Mouse (Mus musculus) embryonic facial prominence, embryonic 13.5 days (tissue): Measurements from ENCODE around the gene Irf8. TPM values are rescaled to one million over a fixed set of nuclear protein-coding genes. Genes with fewer than 3 reads are reported as not detected.
A peak's percentile ranks its signal among the peaks of the same experiment; 100 is the strongest.
"Not testable (repeated sequence)": the region's sequence is repeated elsewhere in the genome, so short reads cannot be mapped to it uniquely, and the experiment has no call there.

Experiments used
- ATAC-seq: fragments of 200-750 bp; cut with Nextera tagmentation; 2 replicates; pipeline ENCODE4 v1.8.0; 2017; ENCODE audit warnings: low read depth; ENCODE audit not compliant: insufficient number of reproducible peaks, insufficient read depth, low FRiP score, low TSS enrichment
- H3K27ac ChIP-seq: fragments of 300-500 bp; sonication (generic); 2 replicates; pipeline ENCODE4 v1.5.1; 2015; ENCODE audit warnings: moderate library complexity, mild to moderate bottlenecking, inconsistent platforms
- H3K27me3 ChIP-seq: fragments of 300-500 bp; sonication (generic); 2 replicates; pipeline ENCODE4 v1.6.1; 2015; ENCODE audit warnings: mild to moderate bottlenecking, inconsistent platforms
- H3K36me3 ChIP-seq: fragments of 300-500 bp; sonication (generic); 2 replicates; pipeline ENCODE4 v1.6.1; 2015; ENCODE audit warnings: mild to moderate bottlenecking, inconsistent platforms
- H3K4me1 ChIP-seq: fragments of 300-500 bp; sonication (generic); 2 replicates; pipeline ENCODE4 v1.6.1; 2015; ENCODE audit warnings: inconsistent platforms
- H3K4me2 ChIP-seq: fragments of 300-500 bp; sonication (generic); 2 replicates; pipeline ENCODE4 v1.6.1; 2015; ENCODE audit warnings: moderate library complexity, mild to moderate bottlenecking, inconsistent platforms
- H3K4me3 ChIP-seq: fragments of 300-500 bp; sonication (generic); 2 replicates; pipeline ENCODE4 v1.5.1; 2015; ENCODE audit warnings: mild to moderate bottlenecking, inconsistent platforms
- H3K9ac ChIP-seq: fragments of 300-500 bp; sonication (generic); 2 replicates; pipeline ENCODE4 v1.6.1; 2015; ENCODE audit warnings: mild to moderate bottlenecking, inconsistent platforms
- H3K9me3 ChIP-seq: fragments of 300-500 bp; sonication (generic); 2 replicates; pipeline ENCODE4 v1.6.1; 2016; ENCODE audit warnings: inconsistent platforms
- WGBS: fragments of 180-500 bp; shearing (Covaris S2); methylation state at CpG from one replicate; pipeline ENCODE4 v1.1.7; 2015; ENCODE audit warnings: mixed read lengths; 5-methylcytosine and 5-hydroxymethylcytosine counted together
- polyA plus RNA-seq: library from polyadenylated mRNA; unstranded; fragments of >200 nt; fragmentation: Nextera tagmentation; extraction: Ambion mirVana; gene quantifications from 2 replicates; pipeline ENCODE4 v1.2.1, GENCODE M21; 2015

The Irf8 gene
- polyA plus RNA-seq, 1 experiment from 2014 or later = 3.9 TPM

DNA sequence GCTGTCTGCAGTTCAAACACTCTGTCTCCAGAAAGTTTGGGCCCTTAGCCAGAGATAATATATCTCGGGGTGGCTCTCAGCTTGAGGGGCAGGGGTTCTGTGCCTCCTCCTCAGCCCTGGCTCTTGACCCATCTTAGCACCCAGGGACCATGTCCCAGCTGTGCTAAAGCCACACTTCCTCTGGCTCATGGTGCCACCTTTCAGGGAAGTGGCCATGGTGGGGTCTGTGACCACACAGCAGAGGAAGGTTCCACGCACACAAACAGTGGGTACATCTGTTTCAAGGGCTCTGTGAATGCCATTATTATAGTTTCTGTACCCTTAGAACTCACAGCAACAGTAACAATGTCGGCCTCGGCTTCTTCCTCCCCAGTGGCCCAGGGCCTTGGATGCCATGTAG lies 47.6 kb downstream of the Irf8 start:
- no peaks in the 10 kb centered on the region for H3K36me3 ChIP-seq
- 75% methylated on average over 4 of the region's 4 CpGs for WGBS
- no peaks in the 10 kb centered on the region for H3K4me1 ChIP-seq
- H3K27me3 ChIP-seq = no peaks in the 10 kb centered on the region
- ATAC-seq = no peak
- H3K27ac ChIP-seq = no peak overlapping the region
- no peaks in the 10 kb centered on the region for H3K9me3 ChIP-seq
- H3K4me3 ChIP-seq = no peak overlapping the region
- H3K4me2 ChIP-seq = no peak overlapping the region
- H3K9ac ChIP-seq = no peak overlapping the region

DNA sequence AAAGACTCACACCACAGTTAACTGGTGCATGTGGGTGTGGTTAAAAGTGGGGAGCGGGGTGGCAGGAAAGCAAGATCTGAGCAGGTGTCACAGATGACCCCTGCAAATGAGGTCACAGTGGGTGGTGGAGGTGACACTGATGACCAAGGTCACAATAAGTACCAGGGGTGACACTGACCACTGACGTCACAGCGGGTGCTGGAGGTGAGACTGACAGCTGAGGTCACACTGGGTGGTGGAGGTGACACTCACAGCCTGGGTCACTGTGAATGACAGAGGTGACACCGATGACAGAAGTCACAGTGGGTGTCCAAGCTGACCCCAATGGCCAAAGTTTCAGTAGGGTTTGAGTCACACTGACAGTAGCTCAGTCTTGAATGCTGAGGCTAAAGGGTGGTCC lies 50.6 kb downstream of the Irf8 start:
- no peaks in the 10 kb centered on the region for H3K36me3 ChIP-seq
- ATAC-seq = no peak
- H3K27ac ChIP-seq = no peak overlapping the region
- no peak overlapping the region for H3K4me2 ChIP-seq
- H3K9ac ChIP-seq = no peak overlapping the region
- 89% methylated on average over 4 of the region's 4 CpGs for WGBS
- no peaks in the 10 kb centered on the region for H3K9me3 ChIP-seq
- H3K27me3 ChIP-seq = no peaks in the 10 kb centered on the region
- no peaks in the 10 kb centered on the region for H3K4me1 ChIP-seq
- no peak overlapping the region for H3K4me3 ChIP-seq

DNA sequence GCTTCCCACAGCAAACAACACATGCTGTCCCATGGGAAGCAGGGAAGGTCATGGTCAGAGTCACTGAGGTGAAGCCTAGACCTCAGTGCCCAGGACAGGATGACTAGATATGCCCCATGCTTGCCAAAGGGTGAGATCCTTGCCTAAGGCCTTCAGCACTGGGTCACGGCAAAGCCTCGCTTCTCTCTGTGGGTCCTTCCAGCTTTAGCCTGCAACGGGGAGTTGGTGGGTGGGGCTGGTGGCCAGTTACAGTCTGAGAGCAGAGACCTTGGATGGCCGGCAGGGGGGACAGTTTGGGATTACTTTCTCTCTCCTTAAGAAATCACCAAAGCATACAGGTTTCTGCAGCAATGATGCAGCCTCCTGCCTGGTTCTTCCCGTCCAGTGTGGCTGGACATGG lies 51.5 kb downstream of the Irf8 start:
- WGBS = 31% methylated on average over 5 of the region's 5 CpGs

DNA sequence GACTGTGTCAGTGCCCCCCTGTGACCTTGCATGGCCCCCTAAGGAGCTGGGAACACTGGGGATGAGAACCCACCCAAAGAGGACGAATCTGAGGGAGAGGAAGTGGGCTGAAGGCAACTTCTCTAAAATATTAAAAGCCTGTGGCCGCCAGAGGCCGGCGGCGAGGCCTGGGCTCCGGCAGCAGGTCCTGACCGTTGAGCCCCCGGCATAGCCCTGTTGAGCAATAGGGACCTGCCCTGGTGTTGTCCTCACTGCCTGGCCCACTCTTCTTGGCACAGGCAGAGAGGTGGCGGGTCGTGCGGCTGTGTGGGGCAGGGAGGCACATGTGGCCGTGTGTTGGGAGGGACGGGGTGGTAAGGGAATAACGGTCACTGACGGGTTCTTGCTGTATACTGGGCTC lies 56.6 kb downstream of the Irf8 start:
- Histone ChIP-seq H3K4me2 (no peak overlapping the region), H3K9ac (no peak overlapping the region), H3K9me3 (no peaks in the 10 kb centered on the region), H3K4me3 (no peak overlapping the region), H3K27ac (no peak overlapping the region), H3K36me3 (no peaks in the 10 kb centered on the region), H3K4me1 (no peaks in the 10 kb centered on the region), H3K27me3 (no peaks in the 10 kb centered on the region)
- ATAC-seq = no peak
- 83% methylated on average over 15 of the region's 15 CpGs for WGBS

More for the DNA sequence above, 51.5 kb downstream of the Irf8 start:
- no peaks in the 10 kb centered on the region for H3K36me3 ChIP-seq
- no peak overlapping the region for H3K4me3 ChIP-seq
- H3K27ac ChIP-seq = no peak overlapping the region
- H3K27me3 ChIP-seq = no peaks in the 10 kb centered on the region
- no peaks in the 10 kb centered on the region for H3K4me1 ChIP-seq
- H3K4me2 ChIP-seq = no peak overlapping the region
- no peak for ATAC-seq
- no peak overlapping the region for H3K9ac ChIP-seq
- no peaks in the 10 kb centered on the region for H3K9me3 ChIP-seq

DNA sequence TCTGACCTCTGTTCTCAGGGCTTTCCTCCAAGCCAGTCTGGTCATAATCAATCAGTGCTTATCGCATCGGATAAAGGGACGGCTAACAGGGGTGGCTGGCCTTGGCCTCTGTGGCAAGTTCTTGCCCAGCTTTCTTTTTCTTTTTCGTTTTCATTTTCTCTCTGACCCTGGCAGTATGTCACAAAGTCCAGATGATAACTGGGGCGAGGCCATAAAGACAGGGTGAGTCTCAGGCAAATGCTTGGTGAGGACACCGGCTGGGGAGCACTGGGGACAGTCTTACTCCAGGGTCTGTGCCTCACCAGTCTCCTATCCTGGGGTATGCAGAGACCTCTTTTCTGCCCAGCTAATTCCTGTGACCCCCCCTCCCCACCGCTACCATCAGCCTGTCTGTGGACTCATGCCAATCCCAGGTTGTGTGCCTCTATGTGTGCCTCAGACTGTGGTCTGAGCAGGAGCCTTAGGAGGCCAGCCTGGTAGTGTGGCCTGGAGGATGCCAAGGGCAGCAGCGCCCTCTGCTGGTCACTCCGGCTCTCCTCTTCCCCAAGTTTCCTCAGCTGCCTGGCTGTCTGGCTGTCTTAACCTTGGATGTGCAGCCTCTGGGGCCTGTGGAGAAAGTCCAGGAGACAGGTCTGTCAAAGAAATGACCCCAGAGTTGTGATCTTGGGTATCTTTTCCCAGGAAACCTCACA lies 59.9 kb downstream of the Irf8 start:
- Histone ChIP-seq H3K4me2 (no peak overlapping the region), H3K4me1 (no peaks in the 10 kb centered on the region; the same call in 1 of the 2 replicates), H3K27ac (no peak overlapping the region), H3K9ac (no peak overlapping the region), H3K4me3 (no peak overlapping the region), H3K36me3 (no peaks in the 10 kb centered on the region), H3K27me3 (peaks cover 15% of the 10 kb centered on the region), H3K9me3 (no peaks in the 10 kb centered on the region)
- ATAC-seq = no peak
- WGBS = 49% methylated on average over 9 of the region's 9 CpGs

DNA sequence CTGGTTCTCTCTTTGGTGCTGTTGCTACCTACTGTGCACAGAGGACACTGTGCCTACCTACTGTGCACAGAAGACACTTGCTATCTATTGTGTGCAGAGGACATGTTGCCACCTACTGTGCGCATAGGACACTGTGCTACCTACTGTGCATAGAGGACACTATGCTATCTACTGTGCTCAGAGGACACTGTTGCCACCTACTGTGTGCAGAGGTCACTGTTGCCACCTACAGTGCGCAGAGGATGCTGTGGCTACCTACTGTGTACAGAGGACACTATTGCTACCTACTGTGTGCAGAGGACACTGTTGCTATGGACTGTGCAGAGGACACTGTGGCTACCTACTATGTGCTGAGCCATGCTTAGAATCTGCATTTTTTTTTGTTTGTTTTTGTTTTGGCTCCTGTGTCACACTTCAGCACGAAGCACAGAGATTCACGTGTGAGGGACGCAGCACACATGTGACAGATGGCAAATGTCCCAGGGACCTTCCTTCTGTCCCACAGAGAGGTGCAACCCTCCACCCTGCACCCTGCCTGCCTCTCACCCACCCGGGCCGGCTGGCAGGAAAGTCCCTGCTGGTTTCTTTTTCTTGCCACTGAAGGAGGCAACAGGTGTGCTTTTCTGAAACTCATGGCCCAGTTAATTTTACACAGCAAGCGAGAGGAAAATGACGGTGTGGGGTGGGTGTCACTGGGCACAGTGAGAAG lies 61.0 kb downstream of the Irf8 start:
- Histone ChIP-seq H3K4me1 (no peaks in the 10 kb centered on the region; the same call in 1 of the 2 replicates), H3K27ac (no peak overlapping the region), H3K36me3 (no peaks in the 10 kb centered on the region), H3K4me3 (no peak overlapping the region), H3K9me3 (no peaks in the 10 kb centered on the region), H3K27me3 (peaks cover 26% of the 10 kb centered on the region), H3K4me2 (no peak overlapping the region), H3K9ac (no peak overlapping the region)
- ATAC-seq = no peak
- WGBS = 84% methylated on average over 9 of the region's 9 CpGs

DNA sequence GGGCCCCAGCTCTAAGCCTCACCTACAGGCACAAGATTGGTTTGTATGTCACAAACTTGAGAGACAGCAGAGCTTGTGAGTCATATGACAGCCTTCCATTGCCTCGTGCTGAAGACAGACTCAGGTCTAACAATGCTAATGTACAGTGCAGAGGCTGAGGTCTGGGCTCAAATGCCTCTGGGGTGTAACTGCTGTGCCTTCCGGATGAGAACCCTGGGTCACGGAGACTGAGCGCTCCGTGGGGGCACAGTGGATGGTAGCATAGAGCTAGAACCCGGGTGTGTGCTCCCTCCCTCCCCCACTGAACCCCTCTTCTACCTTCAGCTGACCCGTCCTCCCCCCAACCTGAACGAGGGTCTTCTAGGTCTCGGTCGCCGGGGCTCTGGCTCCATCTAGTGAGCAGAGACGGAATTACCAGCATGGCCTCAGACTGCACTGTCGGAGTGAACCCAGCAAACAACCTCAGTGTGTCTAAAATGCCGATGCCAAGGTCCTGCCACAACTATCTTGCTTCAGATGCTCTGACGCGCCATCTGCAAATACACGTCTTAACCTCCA lies 64.2 kb downstream of the Irf8 start:
- Histone ChIP-seq H3K27ac (no peak overlapping the region), H3K4me2 (peak overlapping the region; percentile 48), H3K9me3 (no peaks in the 10 kb centered on the region), H3K36me3 (no peaks in the 10 kb centered on the region), H3K9ac (peak overlapping the region; percentile 44; the same call in 1 of the 2 replicates), H3K4me3 (no peak overlapping the region), H3K4me1 (no peaks in the 10 kb centered on the region; the same call in 1 of the 2 replicates), H3K27me3 (peaks cover 33% of the 10 kb centered on the region)
- WGBS = 5% methylated on average over 17 of the region's 17 CpGs
- no peak for ATAC-seq

DNA sequence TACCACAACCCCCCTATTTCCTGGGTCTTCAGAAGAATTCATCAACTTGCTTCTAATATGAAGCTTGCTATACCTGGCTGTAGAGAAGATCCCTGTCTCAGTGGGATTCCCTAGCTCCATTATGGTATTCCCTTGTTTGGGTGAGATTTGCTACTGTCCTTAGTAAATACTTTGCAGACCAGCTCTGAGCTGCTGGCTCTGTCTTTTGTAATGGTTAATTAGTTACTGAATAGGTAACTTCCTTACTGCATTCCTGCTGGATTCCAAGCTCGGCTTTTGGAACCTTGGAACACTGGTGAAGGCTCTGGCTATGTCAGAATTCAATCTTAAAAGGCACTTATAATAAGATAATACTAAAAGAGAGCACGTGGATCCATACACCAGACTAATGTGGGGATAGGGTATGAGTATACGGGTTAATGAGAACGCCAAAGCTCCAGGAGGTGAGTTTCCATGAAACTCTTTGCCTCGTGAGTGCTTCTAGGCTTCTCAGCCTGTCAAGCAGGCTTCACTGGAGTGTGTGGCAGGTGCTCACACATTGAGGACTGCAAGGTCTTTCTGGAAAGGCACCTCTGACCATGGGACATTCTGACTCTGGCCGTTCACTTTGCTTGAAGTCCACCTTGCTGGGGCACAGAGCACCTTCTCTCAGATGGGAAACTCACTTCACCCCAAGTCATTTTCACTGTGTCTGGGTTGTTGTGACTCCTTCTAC lies 67.7 kb downstream of the Irf8 start:
- H3K4me3 ChIP-seq, H3K27ac ChIP-seq, H3K9ac ChIP-seq, H3K36me3 ChIP-seq, H3K9me3 ChIP-seq, H3K4me2 ChIP-seq, H3K4me1 ChIP-seq, ATAC-seq: not testable (repeated sequence)
- H3K27me3 ChIP-seq = peaks cover 45% of the 10 kb centered on the region
- WGBS = 51% methylated on average over 6 of the region's 6 CpGs

DNA sequence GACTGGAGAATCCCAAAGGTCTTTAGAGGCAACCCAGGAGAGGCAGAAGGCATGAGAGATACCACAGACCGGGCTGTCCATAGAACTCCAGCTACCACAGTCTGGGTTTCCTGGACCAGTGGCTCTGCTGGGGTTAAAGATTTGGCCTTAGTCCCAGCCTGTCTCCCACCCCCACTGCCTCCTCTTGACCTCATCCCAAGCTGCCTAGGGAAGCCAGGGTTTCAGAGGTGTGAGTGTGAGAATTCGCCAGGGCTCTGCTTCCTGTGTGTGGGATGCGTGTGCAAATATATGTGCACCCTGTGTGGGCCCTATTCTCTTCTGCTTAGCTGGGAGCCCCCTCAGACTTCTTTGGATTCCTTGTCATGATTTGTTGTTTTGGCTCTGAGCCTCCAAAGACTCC lies 68.6 kb downstream of the Irf8 start:
- no peak for ATAC-seq
- Histone ChIP-seq H3K4me1 (peaks cover 4% of the 10 kb centered on the region; the same call in 1 of the 2 replicates), H3K4me3 (no peak overlapping the region), H3K36me3 (no peaks in the 10 kb centered on the region), H3K27me3 (peaks cover 40% of the 10 kb centered on the region), H3K9me3 (no peaks in the 10 kb centered on the region), H3K9ac (no peak overlapping the region), H3K4me2 (no peak overlapping the region), H3K27ac (no peak overlapping the region)
- WGBS = 71% methylated on average over 3 of the region's 3 CpGs
